Mouse (Mus musculus): Measurements from ENCODE around the gene Adamts14. TPM values are rescaled to one million over a fixed set of nuclear protein-coding genes. Genes with fewer than 3 reads are reported as not detected.

Adamts14 gene
- total and polyA plus RNA-seq, 3 experiments = 0.91 to 1.6 (median 1.3) TPM

GRCm38 (mm10) chr10:61296713-61297445, 23.6 kb upstream of the Adamts14 start:
- H3K4me3 ChIP-seq = no peak overlapping the region
- no peak overlapping the region for H3K27ac ChIP-seq
- H3K27me3 ChIP-seq (ENCODE audit: control insufficient read depth, insufficient read depth, low read length) = no peaks in the 10 kb centered on the region
- no peak for TF ChIP-seq CTCF (IDR thresholded peaks at IDR 0.05)
- no peak for TF ChIP-seq POLR2A (IDR thresholded peaks at IDR 0.05; ENCODE audit: insufficient read depth, low read depth, low read length)
- no peak for TF ChIP-seq EP300 (IDR thresholded peaks at IDR 0.05; ENCODE audit: insufficient read depth, low read depth, low read length)
- intact Hi-C loops (cut with DNase I) = no loop called here
- H3K9ac ChIP-seq (ENCODE audit: low read depth, low read length) = no peak overlapping the region
- no peaks in the 10 kb centered on the region for H3K4me1 ChIP-seq (ENCODE audit: control insufficient read depth, insufficient read depth, low read length)
- WGBS = 71% methylated on average over 8 of the region's 8 CpGs
- no peaks in the 10 kb centered on the region for H3K36me3 ChIP-seq (ENCODE audit: control insufficient read depth, insufficient read depth, low read length)
- DNase-seq = no peak
- H3K79me2 ChIP-seq (replicated peaks; ENCODE audit: control insufficient read depth, insufficient read depth, low read length) = no peaks in the 10 kb centered on the region

- Histone ChIP-seq H3K9ac (ENCODE audit: low read depth, low read length) (no peak overlapping the region), H3K79me2 (replicated peaks; ENCODE audit: control insufficient read depth, insufficient read depth, low read length) (no peaks in the 10 kb centered on the region), H3K4me3 (no peak overlapping the region), H3K4me1 (ENCODE audit: control insufficient read depth, insufficient read depth, low read length) (no peaks in the 10 kb centered on the region; the same call in 1 of the 2 replicates), H3K27ac (no peak overlapping the region), H3K27me3 (ENCODE audit: control insufficient read depth, insufficient read depth, low read length) (no peaks in the 10 kb centered on the region), H3K36me3 (ENCODE audit: control insufficient read depth, insufficient read depth, low read length) (no peaks in the 10 kb centered on the region)
- WGBS = 48% methylated on average over 8 of the region's 8 CpGs
- no peak for DNase-seq
- intact Hi-C loops (cut with DNase I) = no loop called here
- TF ChIP-seq POLR2A (IDR thresholded peaks at IDR 0.05; ENCODE audit: insufficient read depth, low read depth, low read length) = no peak
- no peak for TF ChIP-seq EP300 (IDR thresholded peaks at IDR 0.05; ENCODE audit: insufficient read depth, low read depth, low read length)
- no peak for TF ChIP-seq CTCF (IDR thresholded peaks at IDR 0.05)
These were observed 21.0 kb upstream of the Adamts14 start for GRCm38 (mm10) chr10:61294242-61294641.

GRCm38 (mm10) chr10:61290479-61290878, 17.2 kb upstream of the Adamts14 start:
- Histone ChIP-seq H3K79me2 (replicated peaks; ENCODE audit: control insufficient read depth, insufficient read depth, low read length) (no peaks in the 10 kb centered on the region), H3K4me1 (ENCODE audit: control insufficient read depth, insufficient read depth, low read length) (peaks cover 4% of the 10 kb centered on the region), H3K27ac (peak overlapping the region; percentile 47), H3K36me3 (ENCODE audit: control insufficient read depth, insufficient read depth, low read length) (no peaks in the 10 kb centered on the region), H3K27me3 (ENCODE audit: control insufficient read depth, insufficient read depth, low read length) (no peaks in the 10 kb centered on the region), H3K9ac (ENCODE audit: low read depth, low read length) (no peak overlapping the region), H3K4me3 (no peak overlapping the region)
- intact Hi-C loops (cut with DNase I) = no loop called here
- TF ChIP-seq EP300 (IDR thresholded peaks at IDR 0.05; ENCODE audit: insufficient read depth, low read depth, low read length) (no peak), CTCF (IDR thresholded peaks at IDR 0.05) (no peak), POLR2A (IDR thresholded peaks at IDR 0.05; ENCODE audit: insufficient read depth, low read depth, low read length) (no peak)
- DNase-seq = no peak
- 59% methylated on average over 2 of the region's 2 CpGs for WGBS

GRCm38 (mm10) chr10:61290016-61290415, 16.8 kb upstream of the Adamts14 start:
- no peak overlapping the region for H3K4me3 ChIP-seq
- intact Hi-C loops (cut with DNase I) = no loop called here
- TF ChIP-seq EP300 (IDR thresholded peaks at IDR 0.05; ENCODE audit: insufficient read depth, low read depth, low read length) = no peak
- TF ChIP-seq POLR2A (IDR thresholded peaks at IDR 0.05; ENCODE audit: insufficient read depth, low read depth, low read length) = no peak
- no peak for TF ChIP-seq CTCF (IDR thresholded peaks at IDR 0.05)
- no peaks in the 10 kb centered on the region for H3K79me2 ChIP-seq (replicated peaks; ENCODE audit: control insufficient read depth, insufficient read depth, low read length)
- no peak overlapping the region; the same call in 1 of the 2 replicates for H3K27ac ChIP-seq
- 33% methylated on average over 2 of the region's 2 CpGs for WGBS
- H3K27me3 ChIP-seq (ENCODE audit: control insufficient read depth, insufficient read depth, low read length) = no peaks in the 10 kb centered on the region
- peaks cover 6% of the 10 kb centered on the region for H3K4me1 ChIP-seq (ENCODE audit: control insufficient read depth, insufficient read depth, low read length)
- DNase-seq = no peak
- no peak overlapping the region for H3K9ac ChIP-seq (ENCODE audit: low read depth, low read length)
- no peaks in the 10 kb centered on the region for H3K36me3 ChIP-seq (ENCODE audit: control insufficient read depth, insufficient read depth, low read length)

- peak overlapping the region; percentile 48 for H3K27ac ChIP-seq
- no peaks in the 10 kb centered on the region for H3K79me2 ChIP-seq (replicated peaks; ENCODE audit: control insufficient read depth, insufficient read depth, low read length)
- DNase-seq = peak in 1 of 2 experiments; percentile 39
- intact Hi-C loops (cut with DNase I) = no loop called here
- no peak overlapping the region for H3K4me3 ChIP-seq
- H3K27me3 ChIP-seq (ENCODE audit: control insufficient read depth, insufficient read depth, low read length) = no peaks in the 10 kb centered on the region
- no peak overlapping the region for H3K9ac ChIP-seq (ENCODE audit: low read depth, low read length)
- TF ChIP-seq POLR2A (IDR thresholded peaks at IDR 0.05; ENCODE audit: insufficient read depth, low read depth, low read length) = no peak
- no peak for TF ChIP-seq EP300 (IDR thresholded peaks at IDR 0.05; ENCODE audit: insufficient read depth, low read depth, low read length)
- TF ChIP-seq CTCF (IDR thresholded peaks at IDR 0.05) = no peak
- no peaks in the 10 kb centered on the region for H3K36me3 ChIP-seq (ENCODE audit: control insufficient read depth, insufficient read depth, low read length)
- 31% methylated on average over 7 of the region's 7 CpGs for WGBS
- peaks cover 7% of the 10 kb centered on the region for H3K4me1 ChIP-seq (ENCODE audit: control insufficient read depth, insufficient read depth, low read length)
These were observed 13.0 kb upstream of the Adamts14 start for GRCm38 (mm10) chr10:61286246-61286645.

- Histone ChIP-seq H3K27me3 (ENCODE audit: control insufficient read depth, insufficient read depth, low read length) (no peaks in the 10 kb centered on the region), H3K36me3 (ENCODE audit: control insufficient read depth, insufficient read depth, low read length) (no peaks in the 10 kb centered on the region), H3K9ac (ENCODE audit: low read depth, low read length) (no peak overlapping the region), H3K79me2 (replicated peaks; ENCODE audit: control insufficient read depth, insufficient read depth, low read length) (no peaks in the 10 kb centered on the region), H3K27ac (no peak overlapping the region; the same call in 1 of the 2 replicates), H3K4me3 (no peak overlapping the region), H3K4me1 (ENCODE audit: control insufficient read depth, insufficient read depth, low read length) (peaks cover 7% of the 10 kb centered on the region)
- 40% methylated on average over 11 of the region's 11 CpGs for WGBS
- peak; percentile 68 to 84 for DNase-seq
- intact Hi-C loops (cut with DNase I) = no loop called here
- TF ChIP-seq EP300 (IDR thresholded peaks at IDR 0.05; ENCODE audit: insufficient read depth, low read depth, low read length) (no peak), CTCF (IDR thresholded peaks at IDR 0.05) (no peak), POLR2A (IDR thresholded peaks at IDR 0.05; ENCODE audit: insufficient read depth, low read depth, low read length) (no peak)
These were observed 12.0 kb upstream of the Adamts14 start for GRCm38 (mm10) chr10:61285271-61285670.
